Comparison of ENCODE assay signal across 12 mouse cellular contexts in genomic region chr11:6894911-6895785, GRCm38 (mm10). TPM values are rescaled to one million over a fixed set of nuclear protein-coding genes. Genes with fewer than 3 reads are reported as not detected.
DNase-seq lines count a peak whose midpoint lies in the region.
"Had no signal": no experiment of that assay in that cellular context is flagged by ENCODE, and none has a peak within 500 bp of the region (broad histone marks: within the 10 kb centered on the region; RNA-seq: fewer than 3 reads in every experiment).

No protein-coding gene starts in this region.

- 0 out of 2 replicates have a peak overlapping the region, but pooled peaks have one; percentile 16 for H3K27ac ChIP-seq in heart, embryonic 10.5 days
- H3K27ac ChIP-seq: macrophage had no signal

- no peak for DNase-seq in heart, embryonic 10.5 days (ENCODE audit: low spot score)
- no peak for DNase-seq in heart, adult 9 months (ENCODE audit: low spot score in 2 of 2)
- DNase-seq in R1 (ENCODE audit: low read depth, low spot score) = peak; percentile 99
- DNase-seq in embryo, embryonic 9.5 days (ENCODE audit: extremely low spot score) = peak; percentile 38
- DNase-seq in kidney, postnatal 25 days = peak; percentile 68 to 86
- DNase-seq in right cerebral cortex, postnatal 25 days = no peak
- DNase-seq in adrenal gland, postnatal 10 days = no peak
- no peak for DNase-seq in urinary bladder, postnatal 25 days (ENCODE audit: low spot score)

- no peak overlapping the region for H3K4me3 ChIP-seq in heart, embryonic 10.5 days

- no peaks in the 10 kb centered on the region; the same call in 1 of the 2 replicates for H3K4me1 ChIP-seq in heart, embryonic 10.5 days

- 53% methylated on average over 7 of the region's 7 CpGs for WGBS in heart, embryonic 10.5 days

- no peaks in the 10 kb centered on the region for H3K36me3 ChIP-seq in heart, embryonic 10.5 days

- no peaks in the 10 kb centered on the region for H3K27me3 ChIP-seq in heart, embryonic 10.5 days (ENCODE audit: insufficient read depth, poor library complexity, severe bottlenecking)

- H3K9me3 ChIP-seq in heart, embryonic 10.5 days = no peaks in the 10 kb centered on the region

RNA-seq across cellular contexts. Expression of gene Gm11983, which starts 57.7 kb away (rescaled TPM):
- not detected in 2 replicates for polyA plus RNA-seq in heart, embryonic 10.5 days (2016; fragmentation: Nextera tagmentation; extraction: Ambion mirVana)
- total RNA-seq in adrenal gland, postnatal 10 days (2021) = not detected
- polyA plus RNA-seq: embryonic facial prominence, embryonic 11.5 days; gonadal fat pad, adult 2 months; macrophage; thymus, postnatal 0 days had no signal

Comparison
In these comparisons a context has a peak if more than half of its experiments do, and no peak if none do; other contexts are left out.
1. DNase-seq: peak in R1 (single experiment), embryo, embryonic 9.5 days (single experiment) and kidney, postnatal 25 days (2 of 2); none in heart, embryonic 10.5 days (single experiment), heart, adult 9 months (0 of 2), right cerebral cortex, postnatal 25 days (single experiment), adrenal gland, postnatal 10 days (single experiment) and urinary bladder, postnatal 25 days (single experiment).